Mouse (Mus musculus): ENCODE measurements around the gene Olfr161.
"Not testable (repeated sequence)": the region's sequence is repeated elsewhere in the genome, so short reads cannot be mapped to it uniquely, and the experiment has no call there.

- not testable (repeated sequence) for TF ChIP-seq POLR2A (IDR thresholded peaks at IDR 0.05; ENCODE audit: control insufficient read depth, low read depth, low read length); CTCF (IDR thresholded peaks at IDR 0.05; ENCODE audit: control insufficient read depth, insufficient read depth, insufficient replicate concordance, low read depth, low read length)
These were observed 41.9 kb downstream of the Olfr161 start for GRCm38 (mm10) chr16:3632572-3633361.

All from testis, adult 2 months (tissue).